Mouse (Mus musculus) forelimb bud, embryonic 11.5 days (tissue): ENCODE data around the gene Hist1h3d.
A peak's percentile ranks its signal among the peaks of the same experiment; 100 is the strongest.
"Not testable (repeated sequence)": the region's sequence is repeated elsewhere in the genome, so short reads cannot be mapped to it uniquely, and the experiment has no call there.

Experiments
- DNase-seq: peaks from one replicate; pipeline ENCODE4 v3.0.0-alpha.2; 2012; ENCODE audit warnings: low read depth, low spot score

Hist1h3d gene

GRCm38 (mm10) chr13:23564482-23564881 is 11.1 kb upstream of the Hist1h3d start:
- no peak for DNase-seq

GRCm38 (mm10) chr13:23570261-23571021 is 5.1 kb upstream of the Hist1h3d start:
- DNase-seq: not testable (repeated sequence)

DNA sequence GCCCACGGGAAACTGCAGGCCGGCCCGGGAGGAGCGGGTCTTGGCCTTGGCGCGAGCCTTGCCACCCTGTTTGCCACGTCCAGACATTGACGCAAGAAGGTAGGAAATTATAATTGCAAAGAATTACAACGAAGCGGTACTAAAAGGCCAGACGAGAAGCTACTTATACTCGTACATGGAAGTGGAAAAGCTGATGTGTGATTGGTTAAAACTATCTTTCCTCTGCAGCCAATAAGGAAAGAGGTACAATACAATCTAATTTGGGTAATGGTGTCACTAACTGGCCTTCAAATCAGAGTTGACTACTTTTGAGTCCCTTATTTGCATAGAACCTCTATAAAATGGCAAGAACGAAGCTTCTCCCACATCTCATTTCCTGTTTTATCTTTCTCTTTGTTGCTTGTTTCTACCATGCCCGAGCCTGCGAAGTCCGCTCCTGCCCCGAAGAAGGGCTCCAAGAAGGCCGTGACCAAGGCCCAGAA is 4.5 kb upstream of the Hist1h3d start, which contains the start of the genes Hist1h2ae and Hist1h2bg:
TSS of gene Hist1h2ae (minus strand) at position 199 of the 482 bp plus-strand sequence.
TSS of gene Hist1h2bg (plus strand) at position 375 of the 482 bp plus-strand sequence.
- peak; percentile 95 for DNase-seq

DNA sequence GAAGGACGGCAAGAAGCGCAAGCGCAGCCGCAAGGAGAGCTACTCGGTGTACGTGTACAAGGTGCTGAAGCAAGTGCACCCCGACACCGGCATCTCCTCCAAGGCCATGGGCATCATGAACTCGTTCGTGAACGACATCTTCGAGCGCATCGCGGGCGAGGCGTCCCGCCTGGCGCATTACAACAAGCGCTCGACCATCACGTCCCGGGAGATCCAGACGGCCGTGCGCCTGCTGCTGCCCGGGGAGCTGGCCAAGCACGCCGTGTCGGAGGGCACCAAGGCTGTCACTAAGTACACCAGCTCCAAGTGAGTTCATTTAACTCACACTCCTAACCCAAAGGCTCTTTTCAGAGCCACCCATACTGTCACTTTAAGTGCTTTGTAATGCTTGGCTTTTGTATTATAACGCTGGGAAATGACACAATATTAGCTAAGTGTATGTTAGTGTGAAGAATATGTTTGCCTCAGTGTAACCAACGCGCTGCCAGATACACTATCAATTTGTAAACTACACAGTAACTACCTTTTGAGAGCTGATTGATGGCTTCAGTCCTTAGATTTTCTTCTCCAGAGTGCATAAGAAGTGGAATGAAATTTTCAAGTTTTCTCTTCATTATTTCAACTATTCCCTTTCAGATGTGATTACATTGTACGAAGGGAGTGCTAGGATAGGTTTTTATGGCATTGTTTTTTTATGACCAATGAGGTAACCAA is 3.9 kb upstream of the Hist1h3d start:
- DNase-seq: not testable (repeated sequence)

DNA sequence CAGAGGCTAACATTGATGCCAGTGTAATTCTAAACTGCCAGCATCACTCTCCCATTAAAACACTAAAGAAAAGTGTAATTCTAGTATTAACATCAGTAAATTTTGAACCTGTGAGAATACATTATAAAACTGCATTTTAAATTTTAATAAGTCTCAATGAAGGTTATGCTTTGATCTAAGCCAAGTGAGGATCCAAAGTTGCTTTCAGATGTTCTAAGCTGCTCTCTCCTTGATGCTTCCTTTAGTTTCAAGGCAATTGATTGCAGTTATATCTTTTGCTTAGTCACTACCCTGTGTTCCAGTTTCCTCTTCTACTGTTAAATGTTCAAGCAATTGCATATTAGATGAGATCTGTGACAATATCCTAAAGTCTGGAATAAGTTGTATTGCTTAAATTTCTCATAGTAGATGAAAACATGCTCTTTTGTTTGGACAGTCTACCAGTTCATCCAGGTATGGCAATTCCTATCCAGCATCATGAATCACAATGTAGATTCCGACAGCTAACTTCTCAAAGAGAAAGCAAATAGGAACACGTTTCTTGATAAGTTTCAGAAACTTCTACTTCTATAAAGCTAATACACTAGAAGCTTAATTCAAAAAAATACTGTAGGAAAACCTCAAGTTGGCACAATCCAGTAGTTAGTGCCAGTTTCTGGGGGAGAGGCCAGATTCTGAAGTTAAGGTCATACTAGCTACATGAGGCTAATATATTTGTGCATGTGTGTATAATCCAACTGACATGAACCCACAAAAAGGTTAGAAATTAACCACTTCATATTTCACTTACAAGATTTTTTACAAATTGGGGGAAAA is 3.1 kb upstream of the Hist1h3d start:
- DNase-seq: no peak

DNA sequence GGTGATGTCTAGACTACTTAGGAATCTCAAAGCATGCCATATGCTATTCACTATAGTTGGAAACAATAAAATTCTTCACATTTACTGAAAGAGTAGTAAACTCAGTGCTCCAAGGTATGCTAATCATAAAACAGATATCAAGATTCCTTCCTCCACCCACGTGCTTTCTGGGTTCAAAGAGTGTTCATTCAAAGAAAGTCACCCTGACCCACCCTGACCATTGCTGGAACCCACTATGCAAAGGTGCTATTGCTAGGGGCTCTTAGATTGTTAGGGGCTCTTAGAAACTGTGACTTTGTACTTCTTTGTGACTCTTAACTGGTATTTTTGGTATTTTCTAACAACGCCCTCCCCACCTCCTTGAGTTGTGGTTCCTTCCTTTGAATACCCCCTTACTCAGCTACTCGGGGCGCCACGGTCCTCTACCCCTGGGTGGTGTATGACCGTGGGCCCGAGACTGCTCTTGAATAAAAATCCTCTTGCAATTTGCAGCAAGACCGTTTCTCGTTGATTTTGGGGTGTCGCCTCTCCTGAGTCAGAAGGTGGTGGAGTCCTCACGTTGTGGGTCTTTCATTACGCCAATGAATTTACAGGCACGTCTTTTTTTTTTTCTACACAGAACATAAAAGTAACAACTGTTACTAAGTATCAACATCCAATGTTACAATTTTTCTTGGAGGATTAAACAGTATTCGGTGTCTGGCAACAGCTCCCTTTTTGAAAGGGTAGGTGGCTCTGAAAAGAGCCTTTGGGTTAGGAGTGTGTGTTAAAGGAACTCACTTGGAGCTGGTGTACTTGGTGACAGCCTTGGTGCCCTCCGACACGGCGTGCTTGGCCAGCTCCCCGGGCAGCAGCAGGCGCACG is 2.3 kb upstream of the Hist1h3d start:
- DNase-seq: not testable (repeated sequence)

GRCm38 (mm10) chr13:23573898-23574524 is 1.6 kb upstream of the Hist1h3d start, which contains the start of the genes Hist1h2bf and Hist1h2ad:
Gene Hist1h2bf (minus strand): TSS chr13:23574196.
Gene Hist1h2ad (plus strand): TSS chr13:23574381.
- DNase-seq: peak; percentile 98

GRCm38 (mm10) chr13:23574546-23575170 is 905 bp upstream of the Hist1h3d start:
- not testable (repeated sequence) for DNase-seq

- peak; percentile 11 for DNase-seq
These were observed 326 bp downstream of the Hist1h3d start for GRCm38 (mm10) chr13:23575864-23576313.

DNA sequence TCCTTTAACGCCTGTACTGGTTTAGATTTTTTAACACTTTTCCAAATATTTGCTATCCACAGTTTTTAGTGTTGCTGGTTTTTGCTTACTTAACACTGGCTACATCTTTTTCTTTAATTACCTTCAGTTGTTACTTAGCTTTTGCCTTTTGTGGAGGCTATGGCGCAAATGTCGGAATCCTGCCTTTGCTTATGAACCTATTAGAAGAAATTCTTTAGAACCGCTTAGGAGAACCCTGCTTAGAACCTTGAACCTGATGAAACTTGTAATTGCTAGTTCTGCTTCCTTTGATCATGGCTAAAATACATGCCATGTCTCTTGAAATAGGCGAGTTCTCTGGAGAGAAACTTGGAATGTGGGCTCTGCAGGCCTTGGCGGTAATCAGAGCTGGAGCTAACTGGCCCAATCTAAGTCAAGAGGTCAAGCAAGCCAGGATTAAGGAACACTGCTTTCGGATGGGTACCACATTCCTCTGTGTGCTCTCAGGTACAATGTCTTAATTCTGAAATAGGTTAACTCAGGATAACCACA is 853 bp downstream of the Hist1h3d start:
- DNase-seq: peak; percentile 57

DNA sequence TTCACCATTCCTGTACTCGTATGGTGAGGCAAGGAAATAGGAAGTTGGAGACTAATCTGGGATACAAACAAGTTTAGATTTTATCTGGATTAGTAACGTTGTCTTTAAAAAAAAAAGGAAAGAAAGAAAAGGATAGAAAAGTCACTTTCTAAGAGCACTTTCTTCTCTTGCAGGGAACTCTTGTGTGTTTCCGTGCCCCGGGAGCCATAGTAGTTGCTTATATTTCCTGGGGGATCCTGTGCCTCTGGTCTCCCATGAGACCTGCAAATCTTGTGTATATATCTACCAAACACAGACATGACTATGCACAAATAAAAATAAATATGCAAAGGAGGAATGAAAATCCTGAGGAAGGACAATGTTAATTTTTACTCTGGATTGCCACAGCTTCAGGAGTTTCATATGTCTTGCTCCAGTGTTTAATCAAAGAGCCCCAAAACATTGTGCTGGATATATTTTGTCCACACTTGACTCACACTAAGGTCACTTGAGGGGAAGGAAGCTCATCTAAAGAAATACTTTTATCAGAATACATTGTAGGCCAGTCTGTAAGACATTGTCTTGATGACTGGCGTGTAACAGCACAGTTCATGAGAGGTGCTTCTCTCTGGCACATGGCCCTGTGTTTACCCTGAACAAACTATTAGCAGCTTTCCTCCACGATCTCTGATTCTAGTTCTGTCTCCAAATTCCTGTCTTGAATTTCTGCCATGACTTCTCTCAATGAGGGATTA is 1.5 kb downstream of the Hist1h3d start:
- DNase-seq: peak; percentile 12

GRCm38 (mm10) chr13:23577835-23578234 is 2.3 kb downstream of the Hist1h3d start:
- DNase-seq: no peak

DNA sequence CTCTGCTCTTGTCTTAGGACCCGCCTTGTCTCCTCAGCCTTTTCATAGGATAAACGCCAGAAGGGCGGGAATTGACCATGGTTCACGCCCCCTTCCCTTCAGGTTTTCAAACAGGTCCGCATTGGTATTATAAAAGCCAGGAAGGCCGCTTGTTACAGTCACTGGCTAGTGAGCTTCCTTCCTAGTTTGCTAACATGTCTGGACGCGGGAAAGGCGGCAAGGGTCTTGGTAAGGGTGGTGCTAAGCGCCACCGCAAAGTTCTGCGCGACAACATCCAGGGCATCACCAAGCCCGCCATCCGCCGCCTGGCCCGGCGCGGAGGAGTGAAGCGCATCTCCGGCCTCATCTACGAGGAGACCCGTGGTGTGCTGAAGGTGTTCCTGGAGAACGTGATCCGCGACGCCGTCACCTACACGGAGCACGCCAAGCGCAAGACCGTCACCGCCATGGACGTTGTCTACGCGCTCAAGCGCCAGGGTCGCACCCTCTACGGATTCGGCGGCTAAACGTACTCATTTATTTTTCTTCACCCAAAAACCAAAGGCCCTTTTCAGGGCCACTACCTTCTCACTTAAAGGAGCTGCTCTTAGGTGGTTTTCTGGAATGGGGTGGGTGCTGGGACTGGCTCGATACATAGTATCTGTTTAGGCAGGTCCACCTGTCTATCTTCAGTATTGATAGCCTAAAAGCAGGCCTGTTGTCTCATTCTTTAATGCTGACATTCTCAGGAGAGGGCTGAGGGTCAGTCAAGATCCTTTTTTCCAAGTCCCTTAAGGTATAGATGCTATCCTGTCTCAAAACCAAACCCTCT is 6.0 kb downstream of the Hist1h3d start, which contains the start of gene Hist1h4d:
TSS of gene Hist1h4d (plus strand) at position 191 of the 811 bp plus-strand sequence.
- peak; percentile 97 for DNase-seq

DNA sequence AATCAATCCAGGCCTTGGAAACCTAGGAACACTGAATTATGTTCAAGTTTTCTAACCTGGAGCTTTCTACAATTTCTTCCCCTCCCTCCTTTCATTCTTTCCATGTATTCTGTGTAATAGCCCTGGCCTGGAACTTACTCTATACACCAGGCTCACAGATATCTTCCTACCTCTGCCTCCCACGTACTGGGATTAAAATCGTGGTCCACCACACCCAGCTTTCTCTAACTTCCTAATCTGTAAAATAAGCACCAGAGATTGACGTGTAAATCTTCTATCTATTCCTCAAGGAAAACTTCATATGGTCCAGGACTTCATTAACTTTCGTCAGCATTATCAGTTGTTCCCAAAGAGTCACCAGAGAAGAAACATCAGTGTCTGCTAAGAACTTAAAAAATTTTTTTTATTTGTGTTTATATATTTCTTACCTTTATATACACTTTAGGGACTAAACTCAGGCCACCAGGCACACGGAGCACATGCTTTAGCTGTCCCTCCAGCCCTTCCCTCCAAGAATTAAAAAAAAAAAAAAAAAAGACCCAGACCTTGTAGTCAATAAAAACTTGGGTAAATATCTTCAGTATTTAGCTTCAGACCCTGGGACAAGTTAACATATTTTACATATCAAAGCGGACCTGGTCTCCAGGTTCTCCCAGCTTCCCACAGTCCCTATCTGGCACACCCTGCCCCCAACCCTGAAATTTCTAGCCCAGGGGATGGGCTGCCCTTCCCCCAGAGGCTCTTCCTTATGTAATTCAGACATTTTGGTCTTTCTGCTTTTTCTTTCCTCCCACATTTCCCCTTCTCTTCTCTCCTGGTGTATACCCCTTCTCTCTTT is 6.9 kb downstream of the Hist1h3d start:
- peak; percentile 34 for DNase-seq

DNA sequence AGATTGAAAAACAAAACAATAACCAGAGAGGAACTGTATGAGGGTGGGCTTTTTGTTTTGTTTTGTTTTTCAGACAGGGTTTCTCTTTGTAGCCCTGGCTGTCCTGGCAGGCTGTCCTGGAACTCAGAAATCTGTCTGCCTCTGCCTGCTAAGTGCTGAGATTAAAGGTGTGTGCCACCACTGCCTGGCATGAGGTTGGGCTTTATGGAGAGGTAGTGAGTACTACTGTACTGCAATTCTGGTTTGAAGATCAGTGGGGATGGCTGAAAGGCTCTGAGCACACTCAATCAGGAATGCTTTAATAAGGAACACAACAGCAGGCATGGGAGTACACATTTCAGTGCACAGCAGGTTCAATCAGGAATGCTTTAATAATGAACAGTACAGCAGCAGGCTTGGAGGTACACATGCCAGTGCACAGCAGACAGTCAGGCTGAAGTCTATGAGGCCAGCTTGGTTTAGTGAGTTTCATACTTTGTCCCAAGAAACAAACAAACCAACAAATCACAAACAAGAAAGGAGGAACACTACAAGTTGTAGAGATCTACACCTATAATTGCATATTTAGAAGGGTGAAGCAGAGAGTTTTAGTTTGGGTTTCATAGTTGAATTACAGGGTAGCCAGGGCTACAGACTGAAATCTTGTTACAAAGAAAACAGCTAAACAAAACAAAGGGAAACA is 8.0 kb downstream of the Hist1h3d start:
- peak; percentile 14 for DNase-seq

DNA sequence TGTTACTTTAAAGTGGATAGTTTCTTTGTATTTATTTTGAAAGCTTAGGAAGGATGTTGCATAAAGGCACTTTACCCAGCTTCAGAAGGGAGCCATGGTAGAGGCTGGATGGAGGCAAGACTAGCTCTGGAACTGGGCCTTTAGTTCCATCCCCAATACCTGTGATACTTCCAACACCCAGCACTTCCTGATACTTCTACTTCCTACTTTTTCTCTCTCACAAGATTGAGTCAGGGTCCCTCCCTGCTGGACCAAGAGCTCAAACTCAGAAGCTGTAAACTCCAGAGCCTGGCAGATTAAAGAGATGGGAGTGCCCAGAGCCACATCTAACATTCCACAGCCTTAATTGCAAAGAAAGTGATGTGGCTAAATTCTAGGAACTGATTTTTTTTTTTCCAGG is 8.8 kb downstream of the Hist1h3d start:
- DNase-seq: peak; percentile 47
